Mouse (Mus musculus) lung, embryonic 16.5 days (tissue): Measurements from ENCODE around the gene Ufc1. TPM values are rescaled to one million over a fixed set of nuclear protein-coding genes. Genes with fewer than 3 reads are reported as not detected.

Experiments
- ATAC-seq: fragments of 200-750 bp; cut with Nextera tagmentation; 2 replicates; pipeline ENCODE4 v1.8.0; 2017; ENCODE audit warnings: low read depth, mild to moderate bottlenecking, moderate library complexity
- H3K27ac ChIP-seq: fragments of 300-500 bp; sonication (generic); 2 replicates; pipeline ENCODE4 v1.5.1; 2014; ENCODE audit warnings: mild to moderate bottlenecking, control low read depth, low read length
- H3K27me3 ChIP-seq: fragments of 300-500 bp; sonication (generic); 2 replicates; pipeline ENCODE4 v1.6.1; 2014; ENCODE audit warnings: low read depth, low read length, mixed read lengths; ENCODE audit not compliant: control insufficient read depth, insufficient read depth
- H3K36me3 ChIP-seq: fragments of 300-500 bp; sonication (generic); 2 replicates; pipeline ENCODE4 v1.6.1; 2014; ENCODE audit warnings: low read length; ENCODE audit not compliant: control insufficient read depth, insufficient read depth
- H3K4me1 ChIP-seq: fragments of 300-500 bp; sonication (generic); replicated peaks from 2 replicates; pipeline ENCODE4 v1.6.1; 2014; ENCODE audit warnings: low read length, mixed read lengths; ENCODE audit not compliant: control insufficient read depth, insufficient read depth
- H3K4me2 ChIP-seq: fragments of 300-500 bp; sonication (generic); 2 replicates; pipeline ENCODE4 v1.6.1; 2014; ENCODE audit warnings: low read depth, low read length, control low read depth
- H3K4me3 ChIP-seq: fragments of 300-500 bp; sonication (generic); 2 replicates; pipeline ENCODE4 v1.5.1; 2014; ENCODE audit warnings: mild to moderate bottlenecking, low read length, control low read depth
- H3K9ac ChIP-seq: fragments of 300-500 bp; sonication (generic); 2 replicates; pipeline ENCODE4 v1.6.1; 2014; ENCODE audit warnings: low read length, control low read depth
- H3K9me3 ChIP-seq: fragments of 300-500 bp; sonication (generic); 2 replicates; pipeline ENCODE4 v1.6.1; 2016; ENCODE audit warnings: low read length; ENCODE audit not compliant: control insufficient read depth
- WGBS: fragments of 180-500 bp; shearing (Covaris S2); extraction: QIAGEN DNeasy Blood & Tissue Kit; methylation state at CpG from one replicate; pipeline ENCODE4 v1.1.7; 2014; 5-methylcytosine and 5-hydroxymethylcytosine counted together
- polyA plus RNA-seq: library from polyadenylated mRNA; unstranded; fragments of >200 nt; fragmentation: Nextera tagmentation; extraction: Ambion mirVana; gene quantifications from 2 replicates; pipeline ENCODE4 v1.2.1, GENCODE M21; 2015

Ufc1 gene
- polyA plus RNA-seq, 1 experiment from 2014 or later, result 109 TPM

DNA sequence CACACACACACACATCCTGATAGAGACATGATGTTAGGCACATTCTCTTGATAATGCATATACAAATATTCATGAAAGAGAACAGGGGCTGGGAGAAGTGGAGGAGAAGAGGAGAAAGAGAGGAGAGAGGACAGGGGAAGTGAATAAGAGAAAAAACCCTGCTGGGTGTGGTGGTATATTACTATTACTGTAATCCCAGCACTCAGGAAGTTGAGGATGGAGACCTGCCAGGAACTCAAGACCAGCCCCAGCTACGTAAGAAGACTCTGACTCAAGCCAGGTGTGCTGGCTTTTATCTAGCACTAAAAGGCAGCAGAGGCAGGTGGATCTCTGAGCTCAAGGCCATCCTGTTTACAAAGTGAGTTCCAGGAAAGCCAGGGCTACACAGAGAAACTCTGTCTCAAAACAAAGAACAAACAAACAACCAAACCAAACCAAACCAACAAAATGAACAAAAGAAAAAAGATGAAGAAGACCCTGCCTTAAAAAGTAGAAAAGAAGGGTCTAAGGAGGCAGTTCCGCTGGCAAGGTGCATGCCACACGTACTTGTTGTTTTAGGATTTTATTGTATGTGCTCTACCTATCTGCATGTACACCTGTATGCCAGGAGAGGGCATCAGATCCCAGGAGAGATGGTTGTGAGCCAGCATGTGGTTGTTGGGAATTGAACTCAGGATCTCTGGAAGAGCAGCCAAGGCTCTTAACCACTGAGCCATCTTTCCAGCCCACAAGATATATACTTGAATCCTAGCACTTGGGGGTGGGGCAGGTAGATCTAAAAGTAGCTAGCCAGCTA lies 31.0 kb downstream of the Ufc1 start:
- WGBS, result 65% methylated on average over 3 of the region's 3 CpGs
- Histone ChIP-seq H3K36me3 (no peaks in the 10 kb centered on the region), H3K9me3 (no peaks in the 10 kb centered on the region), H3K27ac (peak overlapping the region; percentile 92), H3K4me2 (no peak overlapping the region), H3K4me1 (peaks cover 31% of the 10 kb centered on the region), H3K9ac (no peak overlapping the region), H3K27me3 (no peaks in the 10 kb centered on the region), H3K4me3 (no peak overlapping the region)
- ATAC-seq, result peak; percentile 5

DNA sequence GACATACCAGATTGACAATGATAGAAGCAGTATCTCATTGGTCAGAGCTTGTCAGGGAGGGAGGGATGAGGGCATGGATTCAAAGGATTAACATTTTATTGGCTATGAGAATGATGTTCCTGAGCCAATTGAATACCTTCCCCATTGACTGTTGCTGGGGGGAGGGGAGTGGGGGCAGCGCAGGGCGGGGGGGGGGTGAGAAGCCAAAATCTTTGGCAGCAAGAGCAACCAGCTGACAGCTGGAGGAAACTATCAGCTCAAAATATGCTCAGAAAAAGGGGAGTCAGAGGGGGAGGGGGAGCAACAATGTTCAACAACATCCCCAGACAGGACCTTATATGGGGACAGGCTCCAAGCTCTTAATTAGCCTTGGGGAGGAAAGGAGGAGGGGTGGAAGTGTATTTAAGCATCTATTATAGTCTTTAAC lies 31.6 kb downstream of the Ufc1 start:
- H3K4me3 ChIP-seq, result no peak overlapping the region
- H3K9me3 ChIP-seq, result no peaks in the 10 kb centered on the region
- no peaks in the 10 kb centered on the region for H3K36me3 ChIP-seq
- H3K27me3 ChIP-seq, result no peaks in the 10 kb centered on the region
- peak overlapping the region; percentile 97 for H3K27ac ChIP-seq
- peak overlapping the region; percentile 48; the same call in 1 of the 2 replicates for H3K4me2 ChIP-seq
- peak; percentile 93 for ATAC-seq
- WGBS, result 0% methylated on average over 1 of the region's 2 CpGs
- no peak overlapping the region for H3K9ac ChIP-seq
- H3K4me1 ChIP-seq, result peaks cover 31% of the 10 kb centered on the region

DNA sequence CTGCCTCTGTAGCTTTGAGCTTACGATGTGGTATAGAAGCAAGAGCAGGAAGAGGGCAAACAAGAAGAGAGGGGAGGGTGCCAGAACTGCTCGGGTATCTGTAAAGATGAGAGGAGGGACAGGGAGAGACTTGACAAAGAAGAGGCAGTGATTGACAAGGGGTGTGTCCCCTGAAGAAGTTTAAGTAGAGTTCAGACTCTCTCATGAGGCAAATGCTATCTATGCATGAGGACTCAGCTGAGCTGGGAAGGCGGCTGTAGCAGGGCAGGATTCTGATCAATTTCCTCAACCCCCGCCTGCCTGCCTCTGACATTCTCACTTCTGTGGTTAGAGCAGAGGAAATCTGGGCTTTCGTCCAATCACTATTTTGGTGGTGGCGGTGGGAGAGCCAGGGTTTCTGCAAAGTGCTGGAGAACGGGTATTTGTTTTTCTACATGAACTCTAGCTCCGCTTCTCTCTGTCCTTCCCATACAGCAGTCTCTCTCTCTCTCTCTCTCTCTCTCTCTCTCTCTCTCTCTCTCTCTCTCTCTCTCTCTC lies 32.2 kb downstream of the Ufc1 start:
- peak; percentile 88 for ATAC-seq
- WGBS, result 1% methylated on average over 8 of the region's 8 CpGs

DNA sequence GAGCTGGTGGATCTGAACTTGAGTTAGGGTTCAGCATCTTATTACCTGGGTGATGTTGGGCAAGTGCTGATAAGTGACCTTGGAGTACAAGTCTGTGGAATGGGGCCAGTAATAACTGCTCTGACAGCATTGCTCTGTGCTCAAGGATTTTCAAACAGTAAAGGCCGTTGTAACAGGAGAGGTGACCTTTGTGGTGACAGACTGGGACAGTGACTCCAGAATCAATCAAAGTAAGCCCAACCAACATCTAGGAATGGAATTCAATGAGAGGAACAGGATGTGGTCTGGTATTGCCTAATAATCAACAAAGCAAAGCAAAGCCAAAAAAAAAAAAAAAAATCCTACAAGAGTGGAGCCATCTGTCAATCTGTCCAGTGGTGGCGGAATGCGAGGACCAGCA lies 34.5 kb downstream of the Ufc1 start:
- H3K4me2 ChIP-seq, result no peak overlapping the region
- H3K27me3 ChIP-seq, result no peaks in the 10 kb centered on the region
- H3K4me1 ChIP-seq, result peaks cover 31% of the 10 kb centered on the region
- no peaks in the 10 kb centered on the region for H3K36me3 ChIP-seq
- H3K27ac ChIP-seq, result peak overlapping the region; percentile 4; the same call in 1 of the 2 replicates
- no peaks in the 10 kb centered on the region for H3K9me3 ChIP-seq
- WGBS, result 35% methylated on average over 3 of the region's 3 CpGs
- H3K4me3 ChIP-seq, result no peak overlapping the region
- no peak for ATAC-seq
- H3K9ac ChIP-seq, result no peak overlapping the region

More for the DNA sequence above, 32.2 kb downstream of the Ufc1 start:
- Histone ChIP-seq H3K4me3 (peak overlapping the region; percentile 24), H3K4me1 (peaks cover 31% of the 10 kb centered on the region), H3K27ac (peak overlapping the region; percentile 97), H3K27me3 (no peaks in the 10 kb centered on the region), H3K9ac (peak overlapping the region; percentile 38; the same call in 1 of the 2 replicates), H3K4me2 (peak overlapping the region; percentile 48), H3K36me3 (no peaks in the 10 kb centered on the region), H3K9me3 (no peaks in the 10 kb centered on the region)

DNA sequence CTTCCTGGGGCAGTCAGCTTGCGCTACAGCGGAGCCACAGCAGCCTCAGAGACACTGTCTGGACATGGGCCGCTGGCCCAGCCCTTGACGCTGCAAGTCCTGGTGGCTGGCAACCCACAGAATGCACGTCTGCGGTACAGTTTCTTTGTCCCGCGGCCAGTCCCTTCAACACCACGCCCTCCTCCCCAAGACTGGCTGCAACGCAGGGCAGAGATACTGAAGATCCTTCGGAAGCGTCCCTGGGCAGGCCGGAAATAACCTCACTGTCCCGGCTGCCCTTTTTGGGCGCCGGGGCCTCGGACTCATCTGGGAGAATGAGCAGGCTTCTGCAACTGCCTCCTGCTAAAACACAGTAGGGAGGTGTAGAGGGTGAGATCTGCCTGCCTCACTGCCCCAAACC lies 35.9 kb downstream of the Ufc1 start:
- Histone ChIP-seq H3K4me3 (no peak overlapping the region), H3K9ac (no peak overlapping the region), H3K27me3 (no peaks in the 10 kb centered on the region), H3K9me3 (no peaks in the 10 kb centered on the region), H3K27ac (no peak overlapping the region), H3K4me1 (peaks cover 31% of the 10 kb centered on the region), H3K4me2 (no peak overlapping the region), H3K36me3 (no peaks in the 10 kb centered on the region)
- 76% methylated on average over 17 of the region's 17 CpGs for WGBS
- ATAC-seq, result no peak

DNA sequence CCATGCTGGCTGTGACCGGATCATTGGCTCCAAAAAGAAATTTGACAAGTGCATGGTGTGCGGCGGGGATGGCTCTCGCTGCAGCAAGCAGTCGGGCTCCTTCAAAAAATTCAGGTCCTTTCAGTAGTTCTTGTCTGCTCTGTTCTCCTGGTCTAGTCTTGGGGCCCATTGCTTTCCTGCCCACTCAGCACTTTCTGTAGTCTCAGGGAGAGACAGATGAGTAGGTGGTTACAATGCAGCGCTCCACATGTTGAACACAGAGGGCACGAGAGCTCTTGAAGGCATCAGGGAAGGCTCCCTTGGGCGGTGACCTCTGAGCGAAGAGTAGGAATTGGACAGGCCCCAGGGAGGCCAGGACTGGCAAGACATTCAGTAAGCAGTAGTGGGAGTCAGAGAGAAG lies 37.0 kb downstream of the Ufc1 start:
- Histone ChIP-seq H3K4me2 (no peak overlapping the region), H3K27me3 (no peaks in the 10 kb centered on the region), H3K4me3 (no peak overlapping the region), H3K36me3 (no peaks in the 10 kb centered on the region), H3K9ac (no peak overlapping the region), H3K9me3 (no peaks in the 10 kb centered on the region), H3K4me1 (peaks cover 27% of the 10 kb centered on the region), H3K27ac (no peak overlapping the region)
- WGBS, result 81% methylated on average over 9 of the region's 9 CpGs
- no peak for ATAC-seq

DNA sequence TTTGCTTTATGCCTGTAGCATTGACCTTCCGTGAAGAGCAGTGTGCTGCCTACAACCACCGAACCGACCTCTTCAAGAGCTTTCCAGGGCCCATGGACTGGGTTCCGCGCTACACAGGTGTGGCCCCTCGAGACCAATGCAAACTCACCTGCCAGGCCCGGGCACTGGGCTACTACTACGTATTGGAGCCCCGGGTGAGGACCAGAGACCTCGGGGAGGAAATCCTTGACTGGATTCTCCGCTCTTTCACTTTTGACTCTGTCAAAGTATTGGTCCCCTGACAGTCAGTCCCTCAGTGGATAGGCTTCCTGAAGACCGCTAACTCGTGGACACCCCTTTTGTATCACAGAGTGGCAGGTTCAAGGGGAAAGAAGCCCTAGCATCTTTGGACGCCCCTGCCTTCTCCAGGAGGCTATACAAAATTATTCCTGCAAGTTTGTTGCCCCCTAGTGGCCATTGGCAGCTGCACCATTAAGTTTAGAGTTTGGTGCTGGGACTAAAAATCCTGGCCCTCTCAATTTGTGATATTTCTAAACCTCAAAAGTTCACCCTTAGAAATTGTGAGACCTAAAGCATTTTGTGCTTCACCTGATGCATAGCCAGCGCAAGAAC lies 37.8 kb downstream of the Ufc1 start:
- no peak overlapping the region for H3K9ac ChIP-seq
- H3K4me3 ChIP-seq, result no peak overlapping the region
- peaks cover 24% of the 10 kb centered on the region for H3K4me1 ChIP-seq
- no peak overlapping the region for H3K27ac ChIP-seq
- no peaks in the 10 kb centered on the region for H3K27me3 ChIP-seq
- H3K36me3 ChIP-seq, result no peaks in the 10 kb centered on the region
- ATAC-seq, result no peak
- 56% methylated on average over 15 of the region's 15 CpGs for WGBS
- H3K4me2 ChIP-seq, result no peak overlapping the region
- no peaks in the 10 kb centered on the region for H3K9me3 ChIP-seq

DNA sequence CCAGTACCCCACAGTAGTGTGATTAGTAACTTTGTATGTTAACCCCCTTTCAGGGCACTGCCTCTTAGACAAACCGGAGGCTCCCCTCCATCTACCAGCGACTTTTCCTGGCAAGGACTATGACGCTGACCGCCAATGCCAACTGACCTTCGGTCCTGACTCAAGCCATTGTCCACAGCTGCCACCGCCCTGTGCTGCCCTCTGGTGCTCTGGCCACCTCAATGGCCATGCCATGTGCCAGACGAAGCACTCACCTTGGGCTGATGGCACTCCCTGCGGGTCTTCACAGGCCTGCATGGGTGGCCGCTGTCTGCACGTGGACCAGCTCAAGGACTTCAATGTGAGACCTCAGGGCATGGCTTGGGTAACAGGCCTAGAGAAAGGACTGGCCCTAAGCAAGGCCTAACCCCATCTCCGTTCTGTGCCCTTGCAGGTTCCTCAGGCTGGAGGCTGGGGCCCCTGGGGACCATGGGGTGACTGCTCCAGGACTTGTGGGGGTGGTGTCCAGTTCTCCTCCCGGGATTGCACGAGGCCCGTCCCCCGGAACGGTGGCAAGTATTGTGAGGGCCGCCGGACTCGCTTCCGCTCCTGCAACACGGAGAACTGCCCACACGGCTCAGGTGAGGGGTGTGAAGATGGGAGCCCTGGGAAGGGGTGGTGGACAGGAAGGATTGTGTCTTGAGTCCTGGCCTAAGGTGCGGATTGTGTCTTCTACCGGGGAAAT lies 38.6 kb downstream of the Ufc1 start:
- Histone ChIP-seq H3K27me3 (no peaks in the 10 kb centered on the region), H3K27ac (no peak overlapping the region), H3K9ac (no peak overlapping the region), H3K9me3 (no peaks in the 10 kb centered on the region), H3K36me3 (no peaks in the 10 kb centered on the region), H3K4me1 (peaks cover 22% of the 10 kb centered on the region), H3K4me3 (no peak overlapping the region), H3K4me2 (no peak overlapping the region)
- WGBS, result 86% methylated on average over 24 of the region's 24 CpGs
- ATAC-seq, result no peak

DNA sequence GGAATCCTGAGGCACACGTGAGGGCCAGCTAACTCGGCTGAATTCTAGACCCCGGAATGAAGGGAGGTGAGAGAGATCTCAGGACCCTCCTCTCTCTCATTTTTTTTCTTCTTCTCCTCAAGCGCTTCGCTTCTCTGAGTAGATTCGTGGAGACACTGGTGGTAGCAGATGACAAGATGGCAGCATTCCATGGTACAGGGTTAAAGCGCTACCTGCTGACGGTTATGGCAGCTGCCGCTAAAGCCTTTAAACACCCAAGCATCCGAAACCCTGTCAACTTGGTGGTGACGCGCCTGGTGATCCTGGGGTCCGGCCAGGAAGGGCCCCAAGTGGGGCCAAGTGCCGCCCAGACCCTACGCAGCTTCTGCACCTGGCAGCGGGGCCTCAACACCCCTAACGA lies 42.4 kb downstream of the Ufc1 start:
- no peak for ATAC-seq
- WGBS, result 44% methylated on average over 17 of the region's 17 CpGs
- H3K27me3 ChIP-seq, result no peaks in the 10 kb centered on the region

More for the DNA sequence above, 42.4 kb downstream of the Ufc1 start:
- Histone ChIP-seq H3K9me3 (no peaks in the 10 kb centered on the region), H3K4me2 (peak overlapping the region; percentile 60; the same call in 1 of the 2 replicates), H3K4me1 (peaks cover 39% of the 10 kb centered on the region), H3K36me3 (no peaks in the 10 kb centered on the region), H3K27ac (peak overlapping the region; percentile 96), H3K4me3 (0 out of 2 replicates have a peak overlapping the region, but pooled peaks have one; percentile 42), H3K9ac (peak overlapping the region; percentile 34)
